Comparison of ENCODE assay signal across 22 mouse cellular contexts in genomic region chr11:6697751-6698150, GRCm38 (mm10). TPM values are rescaled to one million over a fixed set of nuclear protein-coding genes. Genes with fewer than 3 reads are reported as not detected.
"Had no signal": no experiment of that assay in that cellular context is flagged by ENCODE, and none has a peak within 500 bp of the region (broad histone marks: within the 10 kb centered on the region; RNA-seq: fewer than 3 reads in every experiment).

No protein-coding gene starts in this region.

- H3K4me3 ChIP-seq: limb, embryonic 12.5 days; midbrain, embryonic 10.5 days; neural tube, embryonic 12.5 days; stomach, embryonic 15.5 days had no signal

- H3K4me1 ChIP-seq: limb, embryonic 12.5 days; midbrain, embryonic 10.5 days; neural tube, embryonic 12.5 days; stomach, embryonic 15.5 days had no signal

- ATAC-seq: lung, postnatal 0 days had no signal

- DNase-seq: kidney, adult 2 months; kidney, postnatal 25 days; layer of hippocampus, adult 9-11 months; layer of hippocampus, postnatal 36 days; lung, adult 2 months; lung, postnatal 36 days; midbrain, embryonic 14.5 days; thymus, postnatal 4 days had no signal

- H3K4me2 ChIP-seq: limb, embryonic 12.5 days; neural tube, embryonic 12.5 days; stomach, embryonic 15.5 days had no signal

- H3K9me3 ChIP-seq: limb, embryonic 12.5 days; neural tube, embryonic 12.5 days; stomach, embryonic 15.5 days had no signal

- H3K9ac ChIP-seq: limb, embryonic 12.5 days; liver, embryonic 14.5 days; neural tube, embryonic 12.5 days; stomach, embryonic 15.5 days had no signal

- H3K27me3 ChIP-seq: limb, embryonic 12.5 days; neural tube, embryonic 12.5 days; stomach, embryonic 15.5 days had no signal

- H3K36me3 ChIP-seq: limb, embryonic 12.5 days; midbrain, embryonic 10.5 days; neural tube, embryonic 12.5 days; stomach, embryonic 15.5 days had no signal

- H3K27ac ChIP-seq: limb, embryonic 12.5 days; liver, embryonic 14.5 days; midbrain, embryonic 10.5 days; neural tube, embryonic 12.5 days; stomach, embryonic 15.5 days had no signal

RNA-seq across cellular contexts. Expression of gene Ramp3, which starts 39.4 kb away (rescaled TPM):
- total RNA-seq: megakaryocyte progenitor cell, adult 5-6 weeks; neutrophil, adult 5-6 weeks had no signal

RNA-seq across cellular contexts. Expression of gene Wap, which starts 59.3 kb away (rescaled TPM):
- total RNA-seq: layer of hippocampus, adult 18-20 months; layer of hippocampus, postnatal 36 days; left cerebral cortex, adult 8-10 months; left cerebral cortex, postnatal 25 days; liver, adult 2 months; megakaryocyte progenitor cell, adult 5-6 weeks; neutrophil, adult 5-6 weeks had no signal
- polyA plus RNA-seq: kidney, adult 2 months; kidney, embryonic 16.5 days; limb, embryonic 12.5 days; liver, adult 2 months; liver, embryonic 14.5 days; lung, adult 2 months; lung, postnatal 0 days; midbrain, embryonic 10.5 days; midbrain, embryonic 14.5 days; neural tube, embryonic 12.5 days; spleen, adult 2 months; stomach, embryonic 15.5 days had no signal
